Mouse (Mus musculus) limb, embryonic 14.5 days (tissue): ENCODE results near the gene Sfxn1. TPM values are rescaled to one million over a fixed set of nuclear protein-coding genes. Genes with fewer than 3 reads are reported as not detected.

ENCODE experiments used
- ATAC-seq: fragments of 200-750 bp; cut with Nextera tagmentation; 2 replicates; pipeline ENCODE4 v1.8.0; 2017; ENCODE audit warnings: low read depth, moderate number of reproducible peaks, moderate TSS enrichment; ENCODE audit not compliant: low FRiP score
- DNase-seq: peaks from one replicate; pipeline ENCODE4 v3.0.0-alpha.2; 2015; ENCODE audit warnings: low spot score
- H3K27ac ChIP-seq: fragments of 300-500 bp; sonication (generic); replicated peaks from 2 replicates; pipeline ENCODE4 v1.5.1; 2014; ENCODE audit warnings: low read depth, mild to moderate bottlenecking, low read length, moderate library complexity, mixed read lengths
- H3K27me3 ChIP-seq: fragments of 300-500 bp; sonication (generic); 2 replicates; pipeline ENCODE4 v1.6.1; 2014; ENCODE audit warnings: low read length, mixed read lengths; ENCODE audit not compliant: control insufficient read depth, insufficient read depth
- H3K36me3 ChIP-seq: fragments of 300-500 bp; sonication (generic); 2 replicates; pipeline ENCODE4 v1.6.1; 2014; ENCODE audit warnings: mild to moderate bottlenecking, low read length, moderate library complexity, mixed read lengths; ENCODE audit not compliant: control insufficient read depth, insufficient read depth
- H3K4me1 ChIP-seq: fragments of 300-500 bp; sonication (generic); 2 replicates; pipeline ENCODE4 v1.6.1; 2014; ENCODE audit warnings: antibody characterized with exemption, low read length, mixed read lengths; ENCODE audit not compliant: control insufficient read depth, insufficient read depth
- H3K4me2 ChIP-seq: fragments of 300-500 bp; sonication (generic); replicated peaks from 2 replicates; pipeline ENCODE4 v1.6.1; 2014; ENCODE audit warnings: low read depth, mild to moderate bottlenecking, low read length, moderate library complexity; ENCODE audit not compliant: severe bottlenecking
- H3K4me3 ChIP-seq: fragments of 300-500 bp; sonication (generic); replicated peaks from 2 replicates; pipeline ENCODE4 v1.5.1; 2014; ENCODE audit warnings: low read length
- H3K9ac ChIP-seq: fragments of 300-500 bp; sonication (generic); 2 replicates; pipeline ENCODE4 v1.6.1; 2014; ENCODE audit warnings: mild to moderate bottlenecking, low read depth, low read length, moderate library complexity; ENCODE audit not compliant: severe bottlenecking
- H3K9me3 ChIP-seq: fragments of 300-500 bp; sonication (generic); 2 replicates; pipeline ENCODE4 v1.6.1; 2016; ENCODE audit warnings: low read length; ENCODE audit not compliant: control insufficient read depth
- POLR2A ChIP-seq: fragments of 200-500 bp; IDR thresholded peaks from 2 replicates; pipeline ENCODE4 v1.8.0; 2012; ENCODE audit warnings: inconsistent platforms, mild to moderate bottlenecking, moderate library complexity, borderline replicate concordance; ENCODE audit not compliant: insufficient read depth, insufficient read length; ENCODE audit errors: extremely low read depth
- WGBS: fragments of 180-500 bp; shearing (Covaris S2); extraction: QIAGEN DNeasy Blood & Tissue Kit; methylation state at CpG from one replicate; pipeline ENCODE4 v1.1.7; 2014; 5-methylcytosine and 5-hydroxymethylcytosine counted together
- polyA plus RNA-seq, 2 experiments: library from polyadenylated mRNA; depleted of rRNA in 1 of 2; stranded (reverse) in 1 of 2; unstranded in 1 of 2; fragments of >200 nt; fragmentation: Nextera tagmentation in 1 of 2; extraction: Ambion mirVana in 1 of 2; gene quantifications; 2 replicates each; pipeline versions ENCODE4 v1.2.1 to v1.2.3; 2012 to 2014

Gene Sfxn1
- polyA plus RNA-seq, 2 experiments: 26.7 to 49.9 TPM

GRCm38 (mm10) chr13:54118355-54118754, 46.7 kb downstream of the Sfxn1 start:
- no peaks in the 10 kb centered on the region for H3K27me3 ChIP-seq
- WGBS: 60% methylated on average over 5 of the region's 5 CpGs

GRCm38 (mm10) chr13:54137756-54138410, 66.2 kb downstream of the Sfxn1 start:
- DNase-seq (no peak), ATAC-seq (no peak)

More at GRCm38 (mm10) chr13:54118355-54118754, 46.7 kb downstream of the Sfxn1 start:
- TF ChIP-seq POLR2A: no peak
- no peak overlapping the region for H3K4me2 ChIP-seq
- no peaks in the 10 kb centered on the region for H3K9me3 ChIP-seq
- no peak overlapping the region for H3K27ac ChIP-seq
- H3K36me3 ChIP-seq: no peaks in the 10 kb centered on the region
- H3K4me1 ChIP-seq: no peaks in the 10 kb centered on the region
- H3K4me3 ChIP-seq: no peak overlapping the region
- DNase-seq: no peak
- ATAC-seq: no peak
- no peak overlapping the region for H3K9ac ChIP-seq

GRCm38 (mm10) chr13:54143788-54144187, 72.1 kb downstream of the Sfxn1 start:
- Histone ChIP-seq H3K27me3 (no peaks in the 10 kb centered on the region), H3K4me3 (no peak overlapping the region), H3K27ac (no peak overlapping the region), H3K9ac (no peak overlapping the region), H3K36me3 (no peaks in the 10 kb centered on the region), H3K4me1 (no peaks in the 10 kb centered on the region), H3K9me3 (no peaks in the 10 kb centered on the region), H3K4me2 (no peak overlapping the region)
- TF ChIP-seq POLR2A: no peak
- 54% methylated on average over 5 of the region's 5 CpGs for WGBS
- no peak for ATAC-seq
- no peak for DNase-seq

More at GRCm38 (mm10) chr13:54137756-54138410, 66.2 kb downstream of the Sfxn1 start:
- no peaks in the 10 kb centered on the region for H3K36me3 ChIP-seq
- H3K9me3 ChIP-seq: no peaks in the 10 kb centered on the region
- H3K4me1 ChIP-seq: no peaks in the 10 kb centered on the region
- H3K9ac ChIP-seq: no peak overlapping the region
- 77% methylated on average over 9 of the region's 9 CpGs for WGBS
- TF ChIP-seq POLR2A: no peak
- H3K27ac ChIP-seq: no peak overlapping the region
- no peak overlapping the region for H3K4me3 ChIP-seq
- H3K4me2 ChIP-seq: no peak overlapping the region
- no peaks in the 10 kb centered on the region for H3K27me3 ChIP-seq

- Histone ChIP-seq H3K4me2 (no peak overlapping the region), H3K27me3 (no peaks in the 10 kb centered on the region), H3K4me3 (no peak overlapping the region), H3K4me1 (no peaks in the 10 kb centered on the region), H3K27ac (no peak overlapping the region), H3K9me3 (no peaks in the 10 kb centered on the region), H3K9ac (no peak overlapping the region), H3K36me3 (no peaks in the 10 kb centered on the region)
- ATAC-seq (no peak), DNase-seq (no peak)
- 76% methylated on average over 5 of the region's 5 CpGs for WGBS
- no peak for TF ChIP-seq POLR2A
Observed at GRCm38 (mm10) chr13:54144624-54145023, 73.0 kb downstream of the Sfxn1 start.

GRCm38 (mm10) chr13:54147328-54147727, 75.7 kb downstream of the Sfxn1 start:
- no peaks in the 10 kb centered on the region for H3K4me1 ChIP-seq
- no peak overlapping the region for H3K4me2 ChIP-seq
- ATAC-seq (no peak), DNase-seq (no peak)
- H3K9me3 ChIP-seq: no peaks in the 10 kb centered on the region
- H3K4me3 ChIP-seq: no peak overlapping the region
- no peaks in the 10 kb centered on the region for H3K36me3 ChIP-seq
- H3K9ac ChIP-seq: no peak overlapping the region
- no peak for TF ChIP-seq POLR2A
- H3K27me3 ChIP-seq: no peaks in the 10 kb centered on the region
- 76% methylated on average over 1 of the region's 1 CpGs for WGBS
- H3K27ac ChIP-seq: no peak overlapping the region
